In the genomic region with DNA sequence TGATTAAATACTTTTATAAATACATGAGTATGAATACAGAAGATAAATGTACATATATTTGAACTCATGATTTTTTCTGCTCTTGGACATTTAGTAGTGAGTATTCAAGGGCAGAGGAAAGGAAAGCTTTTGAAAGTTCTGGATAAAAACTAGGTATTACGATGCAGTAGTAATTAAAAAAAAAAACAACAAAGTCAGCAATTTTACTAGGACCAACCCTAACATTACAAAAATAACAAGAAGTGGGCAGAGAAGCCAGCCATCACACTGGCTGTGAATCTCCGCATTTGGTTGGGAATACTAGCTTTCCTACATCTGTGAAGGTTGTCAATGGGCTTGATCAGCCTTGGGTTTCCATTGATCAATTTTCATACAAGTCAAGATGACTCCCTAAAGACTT, we compare ENCODE assay signal across 31 mouse cellular contexts.
"Had no signal": no experiment of that assay in that cellular context is flagged by ENCODE, and none has a peak within 500 bp of the region (broad histone marks: within the 10 kb centered on the region; RNA-seq: fewer than 3 reads in every experiment).

No protein-coding gene starts in this region.

- H3K4me3 ChIP-seq: heart, embryonic 12.5 days; heart, embryonic 13.5 days; heart, embryonic 15.5 days; hindbrain, embryonic 10.5 days; hindbrain, embryonic 12.5 days; hindbrain, embryonic 13.5 days; hindbrain, embryonic 15.5 days; intestine, embryonic 15.5 days; kidney, embryonic 15.5 days; layer of hippocampus, adult 2 months; left cerebral cortex, adult 2 months had no signal

- H3K9ac ChIP-seq: heart, embryonic 12.5 days; heart, embryonic 13.5 days; heart, embryonic 15.5 days; hindbrain, embryonic 12.5 days; hindbrain, embryonic 13.5 days; hindbrain, embryonic 14.5 days; hindbrain, embryonic 15.5 days; intestine, embryonic 15.5 days; kidney, embryonic 15.5 days had no signal

- H3K27me3 ChIP-seq: heart, embryonic 12.5 days; heart, embryonic 13.5 days; heart, embryonic 15.5 days; hindbrain, embryonic 12.5 days; hindbrain, embryonic 13.5 days; hindbrain, embryonic 15.5 days; intestine, embryonic 15.5 days; kidney, embryonic 15.5 days had no signal

- H3K9me3 ChIP-seq: heart, embryonic 12.5 days; heart, embryonic 13.5 days; heart, embryonic 15.5 days; hindbrain, embryonic 10.5 days; hindbrain, embryonic 12.5 days; hindbrain, embryonic 13.5 days; hindbrain, embryonic 15.5 days; intestine, embryonic 15.5 days; kidney, embryonic 15.5 days had no signal

- H3K27ac ChIP-seq: heart, embryonic 13.5 days; heart, embryonic 15.5 days; hindbrain, embryonic 10.5 days; hindbrain, embryonic 12.5 days; hindbrain, embryonic 13.5 days; hindbrain, embryonic 14.5 days; hindbrain, embryonic 15.5 days; hindbrain, postnatal 0 days; intestine, embryonic 15.5 days; kidney, embryonic 15.5 days; kidney, postnatal 0 days; layer of hippocampus, adult 2 months; left cerebral cortex, adult 2 months had no signal

- DNase-seq: heart, postnatal 10 days; heart, postnatal 14 days; heart, postnatal 36 days; heart, postnatal 4 days; kidney, adult 11 months; kidney, adult 18-20 months; kidney, adult 2 months; kidney, adult 8-10 months; kidney, adult 9 months; kidney, postnatal 10 days; kidney, postnatal 14 days; kidney, postnatal 25 days; kidney, postnatal 36 days; kidney, postnatal 4 days; layer of hippocampus, adult 9-11 months; layer of hippocampus, postnatal 36 days had no signal

- H3K4me2 ChIP-seq: heart, embryonic 11.5 days; heart, embryonic 12.5 days; heart, embryonic 13.5 days; heart, embryonic 15.5 days; hindbrain, embryonic 12.5 days; hindbrain, embryonic 13.5 days; hindbrain, embryonic 14.5 days; hindbrain, embryonic 15.5 days; intestine, embryonic 15.5 days; kidney, embryonic 15.5 days had no signal

- H3K4me1 ChIP-seq: heart, embryonic 13.5 days; hindbrain, embryonic 10.5 days; hindbrain, embryonic 12.5 days; hindbrain, embryonic 13.5 days; hindbrain, embryonic 15.5 days; intestine, embryonic 15.5 days; kidney, embryonic 15.5 days had no signal

- H3K36me3 ChIP-seq: heart, embryonic 12.5 days; heart, embryonic 13.5 days; heart, embryonic 15.5 days; hindbrain, embryonic 10.5 days; hindbrain, embryonic 12.5 days; intestine, embryonic 15.5 days; kidney, embryonic 15.5 days had no signal
